Mouse (Mus musculus): Measurements from ENCODE around the gene Acot7. TPM values are rescaled to one million over a fixed set of nuclear protein-coding genes. Genes with fewer than 3 reads are reported as not detected.

Gene Acot7
- polyA plus RNA-seq, 1 experiment, result 118 TPM

DNA sequence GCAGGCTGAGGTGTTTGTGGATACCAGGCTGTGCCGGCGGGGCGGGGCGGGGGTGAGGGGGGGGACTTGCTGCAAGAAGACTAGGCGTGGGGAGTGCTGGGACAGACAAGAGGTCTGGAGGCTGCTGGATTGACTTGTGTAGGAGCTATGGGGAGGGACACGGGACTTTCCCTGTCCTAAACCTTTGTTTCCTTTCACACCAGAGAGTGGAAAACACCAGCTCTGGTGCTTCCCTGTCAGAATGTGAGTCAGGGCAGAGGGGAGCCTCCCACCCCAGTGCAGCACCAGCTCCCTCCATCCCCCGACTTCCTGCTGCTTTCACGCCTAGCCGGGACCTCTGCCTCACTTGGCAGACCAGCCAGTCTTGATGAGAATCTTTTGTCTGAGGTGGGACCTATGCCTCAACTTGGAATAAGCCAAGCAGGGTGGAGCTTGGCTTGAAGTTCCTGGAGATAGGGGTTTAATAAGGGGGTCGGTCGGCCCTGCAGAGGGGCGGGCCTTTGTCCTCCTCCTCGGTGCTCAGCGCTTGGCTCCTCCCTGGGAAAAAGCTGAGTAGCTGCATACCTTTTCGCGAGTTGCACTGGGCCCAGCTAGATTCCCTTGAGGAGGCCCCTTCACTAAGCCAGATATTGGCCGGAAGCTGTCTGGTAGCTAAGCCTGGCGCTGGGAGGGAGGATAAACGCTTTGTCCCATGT, 7.7 kb downstream of the Acot7 start:
- TF ChIP-seq CTCF (IDR thresholded peaks at IDR 0.05; ENCODE audit: insufficient read depth, low read length), result no peak
- no peak for TF ChIP-seq POLR2A (IDR thresholded peaks at IDR 0.05; ENCODE audit: borderline replicate concordance, extremely low read depth, low read depth, low read length)
- Histone ChIP-seq H3K4me1 (ENCODE audit: control insufficient read depth, insufficient read depth, low read length) (peaks cover 25% of the 10 kb centered on the region), H3K4me3 (replicated peaks; ENCODE audit: extremely low read depth, low read depth, low read length) (no peak overlapping the region)
- DNase-seq, result no peak
- 4% methylated on average over 19 of the region's 19 CpGs for WGBS

DNA sequence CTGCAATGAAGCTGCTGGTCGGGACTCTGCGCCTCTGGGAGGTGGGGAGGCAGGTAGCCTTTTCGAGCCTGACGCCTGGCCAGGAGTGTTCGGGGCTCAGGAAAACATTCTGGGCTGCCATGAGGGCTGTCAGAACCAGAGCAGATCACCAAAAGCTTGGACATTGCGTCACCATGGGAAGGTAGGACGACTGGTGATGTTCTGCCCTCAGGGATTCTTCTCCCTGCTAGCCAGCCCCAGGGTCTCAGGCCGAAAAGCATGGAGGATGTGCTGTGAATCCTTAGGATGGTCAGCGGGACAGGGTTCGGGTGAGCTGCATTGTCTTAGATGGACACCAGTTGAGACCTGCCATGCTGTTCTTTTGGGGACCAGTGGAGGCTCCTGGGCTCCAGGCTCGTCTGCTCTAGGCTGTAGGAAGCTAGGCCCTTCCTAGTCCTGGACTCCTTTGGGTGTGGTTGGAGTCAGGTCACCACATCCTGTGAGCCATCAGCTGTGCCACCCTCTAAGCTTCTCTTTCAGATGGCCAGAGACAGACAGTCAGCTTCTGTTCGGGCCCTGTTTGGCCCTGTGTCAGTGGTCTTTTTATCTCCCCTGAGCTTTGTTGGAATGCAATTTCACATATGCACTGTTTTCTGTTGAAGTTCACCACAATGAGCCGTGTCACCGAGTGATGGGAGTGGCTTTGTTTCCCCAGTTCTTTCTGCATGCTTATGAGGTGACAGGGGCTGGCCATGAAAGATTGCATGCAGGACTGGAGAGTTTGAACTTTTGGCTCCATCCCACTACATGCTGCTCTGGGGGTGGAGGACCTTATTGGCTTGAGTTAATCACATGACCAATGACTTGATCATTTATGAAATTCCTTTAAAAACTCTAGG, 8.5 kb downstream of the Acot7 start:
- WGBS, result 38% methylated on average over 14 of the region's 14 CpGs
- Histone ChIP-seq H3K4me1 (ENCODE audit: control insufficient read depth, insufficient read depth, low read length) (peaks cover 25% of the 10 kb centered on the region), H3K4me3 (replicated peaks; ENCODE audit: extremely low read depth, low read depth, low read length) (no peak overlapping the region)
- DNase-seq, result no peak
- TF ChIP-seq POLR2A (IDR thresholded peaks at IDR 0.05; ENCODE audit: borderline replicate concordance, extremely low read depth, low read depth, low read length), result 0 out of 2 replicates have a peak, but pooled peaks have one; percentile 5
- no peak for TF ChIP-seq CTCF (IDR thresholded peaks at IDR 0.05; ENCODE audit: insufficient read depth, low read length)

DNA sequence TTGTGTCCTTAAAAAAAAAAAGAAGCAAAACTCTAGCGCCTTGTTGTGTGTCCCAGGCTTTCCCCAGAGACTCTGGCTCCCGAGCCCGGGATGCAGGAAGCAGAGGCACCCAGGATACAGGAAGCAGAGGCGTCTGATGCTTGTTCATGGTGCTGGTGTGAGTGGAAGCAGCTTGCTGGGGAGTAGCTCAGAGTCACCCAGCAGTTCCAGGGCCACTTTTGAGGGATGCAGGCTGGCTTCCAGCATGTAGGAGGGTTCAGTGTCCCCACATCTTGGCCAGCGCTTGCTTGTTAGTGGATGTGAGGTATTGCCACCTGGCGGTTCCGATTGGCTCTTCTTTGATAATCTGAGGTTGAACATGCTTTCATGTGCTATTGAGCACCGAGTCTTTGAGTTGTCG, 9.2 kb downstream of the Acot7 start:
- 65% methylated on average over 9 of the region's 9 CpGs for WGBS
- H3K4me3 ChIP-seq (replicated peaks; ENCODE audit: extremely low read depth, low read depth, low read length), result no peak overlapping the region
- no peak for DNase-seq
- TF ChIP-seq POLR2A (IDR thresholded peaks at IDR 0.05; ENCODE audit: borderline replicate concordance, extremely low read depth, low read depth, low read length), result no peak
- no peak for TF ChIP-seq CTCF (IDR thresholded peaks at IDR 0.05; ENCODE audit: insufficient read depth, low read length)
- H3K4me1 ChIP-seq (ENCODE audit: control insufficient read depth, insufficient read depth, low read length), result peaks cover 25% of the 10 kb centered on the region

DNA sequence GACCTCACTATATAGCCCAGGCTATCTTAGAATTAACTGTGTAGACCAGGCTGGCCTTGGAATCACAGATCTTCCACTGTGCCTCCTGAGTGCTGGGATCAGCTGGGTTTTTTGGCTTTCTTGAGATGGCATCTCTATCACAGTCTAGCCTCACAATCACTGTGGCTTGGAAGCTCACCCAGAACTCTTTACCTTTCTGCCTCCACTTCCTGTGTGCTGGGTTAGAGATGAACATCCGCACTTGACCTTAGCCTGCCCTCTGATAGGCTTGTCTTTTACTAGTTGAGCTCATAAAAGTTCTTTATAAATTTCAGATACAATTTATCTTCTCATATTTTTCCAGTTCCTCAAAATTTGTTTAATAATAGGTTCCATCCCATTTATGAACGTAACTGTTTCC, 10.7 kb downstream of the Acot7 start:
- Histone ChIP-seq H3K4me1 (ENCODE audit: control insufficient read depth, insufficient read depth, low read length) (peaks cover 30% of the 10 kb centered on the region), H3K4me3 (replicated peaks; ENCODE audit: extremely low read depth, low read depth, low read length) (no peak overlapping the region)
- DNase-seq, result no peak
- no peak for TF ChIP-seq POLR2A (IDR thresholded peaks at IDR 0.05; ENCODE audit: borderline replicate concordance, extremely low read depth, low read depth, low read length)
- TF ChIP-seq CTCF (IDR thresholded peaks at IDR 0.05; ENCODE audit: insufficient read depth, low read length), result no peak
- 86% methylated on average over 2 of the region's 2 CpGs for WGBS

DNA sequence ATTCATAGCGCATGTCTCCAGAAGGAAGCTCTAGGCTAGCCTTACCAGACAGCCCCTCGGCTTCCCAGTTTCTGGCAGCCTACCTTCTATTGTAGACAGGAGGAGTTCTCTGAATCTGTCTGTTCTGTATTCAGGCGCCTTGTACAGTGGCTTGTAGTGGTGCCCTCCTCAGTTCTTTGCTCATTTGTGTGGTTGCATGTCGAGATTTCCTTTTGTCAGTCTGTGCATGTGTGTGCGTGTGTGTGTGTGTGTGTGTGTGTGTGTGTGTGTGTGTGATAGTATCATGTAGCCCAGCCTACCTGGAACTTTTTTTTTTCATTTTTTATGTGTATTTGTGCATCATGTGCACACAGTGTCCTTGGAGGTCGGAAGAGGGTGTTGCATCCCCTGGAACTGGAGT, 11.1 kb downstream of the Acot7 start:
- 89% methylated on average over 6 of the region's 6 CpGs for WGBS
- Histone ChIP-seq H3K4me1 (ENCODE audit: control insufficient read depth, insufficient read depth, low read length) (peaks cover 30% of the 10 kb centered on the region), H3K4me3 (replicated peaks; ENCODE audit: extremely low read depth, low read depth, low read length) (no peak overlapping the region)
- TF ChIP-seq POLR2A (IDR thresholded peaks at IDR 0.05; ENCODE audit: borderline replicate concordance, extremely low read depth, low read depth, low read length) (no peak), CTCF (IDR thresholded peaks at IDR 0.05; ENCODE audit: insufficient read depth, low read length) (no peak)
- DNase-seq, result no peak

DNA sequence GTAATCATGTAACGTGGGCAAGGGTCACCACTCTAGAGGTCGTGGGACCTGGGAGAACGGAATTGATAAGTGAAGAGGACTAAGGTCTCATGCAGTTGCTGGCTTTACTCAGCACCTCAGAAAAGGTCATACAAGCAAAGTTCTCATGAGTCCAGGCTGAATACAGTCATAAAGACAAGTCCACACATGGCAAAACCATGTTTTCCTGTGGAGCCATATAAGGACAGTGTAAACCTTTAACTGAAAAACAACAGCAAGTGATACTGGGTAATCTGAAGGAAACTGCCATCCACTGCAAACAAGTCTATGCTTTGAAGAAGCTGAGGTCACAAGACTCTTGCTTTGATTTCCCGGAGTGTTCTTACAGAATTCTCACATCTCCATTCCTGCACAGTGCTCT, 11.8 kb downstream of the Acot7 start:
- Histone ChIP-seq H3K4me3 (replicated peaks; ENCODE audit: extremely low read depth, low read depth, low read length) (no peak overlapping the region), H3K4me1 (ENCODE audit: control insufficient read depth, insufficient read depth, low read length) (peaks cover 30% of the 10 kb centered on the region)
- 68% methylated on average over 4 of the region's 4 CpGs for WGBS
- TF ChIP-seq POLR2A (IDR thresholded peaks at IDR 0.05; ENCODE audit: borderline replicate concordance, extremely low read depth, low read depth, low read length), result no peak
- no peak for TF ChIP-seq CTCF (IDR thresholded peaks at IDR 0.05; ENCODE audit: insufficient read depth, low read length)
- no peak for DNase-seq

DNA sequence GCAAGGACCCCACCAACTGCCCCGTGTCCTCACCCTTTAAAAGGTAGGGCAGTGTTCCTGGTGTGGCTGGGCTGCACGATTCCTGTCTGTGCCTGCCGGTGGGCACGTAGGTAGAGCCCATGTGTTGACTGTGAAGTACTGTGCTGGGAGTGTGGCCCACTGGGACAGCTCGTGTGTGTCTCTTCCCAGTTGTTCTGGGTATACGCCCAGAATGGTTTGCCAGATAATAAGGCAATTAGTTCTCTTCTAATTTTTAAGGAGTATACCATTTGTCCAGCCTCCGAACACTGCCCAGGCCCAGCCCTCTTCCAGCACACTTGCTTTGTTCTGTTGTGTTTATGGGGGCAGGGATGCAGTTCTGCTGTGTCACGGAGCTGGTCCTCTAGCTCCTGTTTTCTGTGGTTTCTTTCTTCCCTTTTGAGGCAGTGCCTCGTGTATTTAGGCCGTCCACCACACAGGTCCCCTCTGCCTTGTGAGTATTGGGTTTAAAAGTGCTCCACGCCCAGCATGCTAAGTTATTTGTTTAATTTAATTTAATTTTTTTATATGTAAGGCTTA, 12.2 kb downstream of the Acot7 start:
- Histone ChIP-seq H3K4me1 (ENCODE audit: control insufficient read depth, insufficient read depth, low read length) (peaks cover 29% of the 10 kb centered on the region), H3K4me3 (replicated peaks; ENCODE audit: extremely low read depth, low read depth, low read length) (no peak overlapping the region)
- WGBS, result 51% methylated on average over 11 of the region's 11 CpGs
- no peak for TF ChIP-seq CTCF (IDR thresholded peaks at IDR 0.05; ENCODE audit: insufficient read depth, low read length)
- TF ChIP-seq POLR2A (IDR thresholded peaks at IDR 0.05; ENCODE audit: borderline replicate concordance, extremely low read depth, low read depth, low read length), result no peak
- no peak for DNase-seq

DNA sequence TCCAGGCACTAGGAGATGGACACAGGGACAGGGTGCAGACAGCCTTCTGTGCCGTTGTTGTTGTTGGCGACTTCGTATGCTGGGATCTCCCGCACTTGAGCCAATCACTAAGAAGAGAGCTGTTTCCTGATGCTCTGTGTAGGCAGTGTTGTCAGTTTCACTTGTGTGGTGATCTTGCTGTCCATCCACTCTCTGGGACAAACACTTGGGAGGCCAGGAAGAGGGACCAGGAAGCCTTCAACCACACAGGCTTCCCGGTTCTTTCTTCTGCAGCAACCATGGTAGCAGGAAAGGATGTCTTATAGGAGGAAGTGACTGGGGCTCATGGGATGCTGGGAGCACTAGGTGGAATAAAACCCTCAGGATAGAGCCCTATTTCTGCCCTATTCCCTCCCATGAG, 12.8 kb downstream of the Acot7 start:
- no peak for DNase-seq
- H3K4me3 ChIP-seq (replicated peaks; ENCODE audit: extremely low read depth, low read depth, low read length), result no peak overlapping the region
- WGBS, result 44% methylated on average over 5 of the region's 5 CpGs

DNA sequence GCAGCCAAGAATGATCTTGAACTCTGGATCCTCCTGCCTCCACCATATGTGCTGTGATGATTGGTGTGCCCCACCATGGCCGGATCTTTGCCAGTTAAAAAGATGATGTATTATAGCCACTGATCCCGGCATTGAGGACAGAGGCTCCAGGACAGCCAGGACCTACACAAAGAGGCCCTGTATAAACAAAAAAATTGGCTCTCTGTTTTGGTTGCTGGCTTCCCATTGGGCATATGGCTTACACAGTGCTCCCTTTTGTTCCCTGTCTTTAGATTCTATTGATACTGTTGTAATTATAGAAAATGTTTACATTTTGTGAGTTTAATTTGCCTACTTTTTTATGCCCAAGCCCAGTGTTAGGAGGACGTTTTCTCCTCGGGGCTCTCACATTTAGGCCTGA, 14.6 kb downstream of the Acot7 start:
- Histone ChIP-seq H3K4me3 (replicated peaks; ENCODE audit: extremely low read depth, low read depth, low read length) (no peak overlapping the region), H3K4me1 (ENCODE audit: control insufficient read depth, insufficient read depth, low read length) (peaks cover 11% of the 10 kb centered on the region)
- no peak for DNase-seq
- TF ChIP-seq POLR2A (IDR thresholded peaks at IDR 0.05; ENCODE audit: borderline replicate concordance, extremely low read depth, low read depth, low read length), result no peak
- TF ChIP-seq CTCF (IDR thresholded peaks at IDR 0.05; ENCODE audit: insufficient read depth, low read length), result no peak
- WGBS, result 35% methylated on average over 4 of the region's 4 CpGs

More for the DNA sequence above, 12.8 kb downstream of the Acot7 start:
- TF ChIP-seq CTCF (IDR thresholded peaks at IDR 0.05; ENCODE audit: insufficient read depth, low read length) (no peak), POLR2A (IDR thresholded peaks at IDR 0.05; ENCODE audit: borderline replicate concordance, extremely low read depth, low read depth, low read length) (no peak)
- peaks cover 25% of the 10 kb centered on the region for H3K4me1 ChIP-seq (ENCODE audit: control insufficient read depth, insufficient read depth, low read length)

Data from lung, adult 2 months (tissue).